Mouse (Mus musculus): ENCODE data around the gene H1fx. TPM values are rescaled to one million over a fixed set of nuclear protein-coding genes. Genes with fewer than 3 reads are reported as not detected.

The H1fx gene
- polyA plus RNA-seq, 1 experiment from 2014 or later, result 17.3 TPM

DNA sequence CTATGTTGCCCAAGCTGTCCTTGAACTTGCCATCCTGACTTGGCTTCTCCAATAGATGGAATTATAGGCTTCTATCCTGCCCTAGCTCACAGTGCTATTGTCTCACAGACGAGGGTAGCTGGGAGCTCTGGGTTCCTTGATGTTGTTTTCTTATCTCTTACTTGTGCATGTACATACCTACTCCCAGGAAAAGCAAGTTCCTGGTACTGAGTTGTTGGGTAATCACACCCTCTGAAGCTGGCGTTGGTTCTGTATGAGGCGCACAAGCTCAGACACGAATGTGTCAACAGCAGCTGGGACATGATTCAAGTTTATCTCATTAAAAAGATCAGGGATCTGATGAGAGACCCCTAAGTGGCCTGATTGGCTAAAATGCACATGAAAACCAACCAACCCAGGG lies 22.0 kb upstream of the H1fx start:
- Histone ChIP-seq H3K4me1 (replicated peaks; ENCODE audit: control insufficient read depth, insufficient read depth) (no peaks in the 10 kb centered on the region), H3K4me3 (ENCODE audit: low read depth, low read length) (no peak overlapping the region), H3K36me3 (ENCODE audit: control insufficient read depth, insufficient read depth, low read length) (peaks cover 35% of the 10 kb centered on the region), H3K9ac (ENCODE audit: low read length) (no peak overlapping the region), H3K9me3 (ENCODE audit: control insufficient read depth, low read length) (no peaks in the 10 kb centered on the region), H3K27ac (replicated peaks) (no peak overlapping the region), H3K27me3 (ENCODE audit: control insufficient read depth, insufficient read depth, low read length) (no peaks in the 10 kb centered on the region), H3K4me2 (replicated peaks; ENCODE audit: low read depth) (no peak overlapping the region)
- WGBS, result 66% methylated on average over 4 of the region's 4 CpGs
- TF ChIP-seq CTCF (IDR thresholded peaks at IDR 0.05; ENCODE audit: low read depth) (no peak), EP300 (optimal IDR thresholded peaks at IDR 0.05) (no peak)
- ATAC-seq (ENCODE audit: low FRiP score, low TSS enrichment), result peak; percentile 61
- no peak for DNase-seq (ENCODE audit: low spot score)

DNA sequence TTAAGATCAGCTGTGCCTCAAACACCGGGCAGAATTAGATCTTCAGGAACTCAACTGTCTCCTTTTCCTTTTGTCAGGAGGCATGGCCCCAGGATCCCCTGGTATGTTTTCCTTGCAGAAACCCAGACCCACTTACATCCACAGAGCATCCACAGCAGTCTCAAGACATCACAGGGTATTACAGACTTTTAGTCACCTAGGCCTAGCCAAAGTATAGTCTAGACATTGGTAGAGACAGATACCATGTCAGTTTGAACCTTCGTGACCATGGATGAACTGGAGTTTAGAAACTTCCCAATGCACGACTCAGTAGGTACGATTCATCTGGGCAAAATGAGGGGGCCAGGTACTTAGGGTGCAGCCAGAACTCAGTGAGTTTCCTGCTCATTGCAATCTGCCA lies 16.9 kb upstream of the H1fx start:
- no peak overlapping the region for H3K4me2 ChIP-seq (replicated peaks; ENCODE audit: low read depth)
- H3K9me3 ChIP-seq (ENCODE audit: control insufficient read depth, low read length), result no peaks in the 10 kb centered on the region
- H3K36me3 ChIP-seq (ENCODE audit: control insufficient read depth, insufficient read depth, low read length), result peaks cover 17% of the 10 kb centered on the region
- no peak overlapping the region for H3K9ac ChIP-seq (ENCODE audit: low read length)
- no peak overlapping the region for H3K27ac ChIP-seq (replicated peaks)
- no peaks in the 10 kb centered on the region for H3K27me3 ChIP-seq (ENCODE audit: control insufficient read depth, insufficient read depth, low read length)
- DNase-seq (ENCODE audit: low spot score), result no peak
- H3K4me3 ChIP-seq (ENCODE audit: low read depth, low read length), result no peak overlapping the region
- H3K4me1 ChIP-seq (replicated peaks; ENCODE audit: control insufficient read depth, insufficient read depth), result peaks cover 5% of the 10 kb centered on the region; the same call in 1 of the 2 replicates
- no peak for ATAC-seq (ENCODE audit: low FRiP score, low TSS enrichment)
- 80% methylated on average over 4 of the region's 4 CpGs for WGBS
- TF ChIP-seq EP300 (optimal IDR thresholded peaks at IDR 0.05) (no peak), CTCF (IDR thresholded peaks at IDR 0.05; ENCODE audit: low read depth) (no peak)

DNA sequence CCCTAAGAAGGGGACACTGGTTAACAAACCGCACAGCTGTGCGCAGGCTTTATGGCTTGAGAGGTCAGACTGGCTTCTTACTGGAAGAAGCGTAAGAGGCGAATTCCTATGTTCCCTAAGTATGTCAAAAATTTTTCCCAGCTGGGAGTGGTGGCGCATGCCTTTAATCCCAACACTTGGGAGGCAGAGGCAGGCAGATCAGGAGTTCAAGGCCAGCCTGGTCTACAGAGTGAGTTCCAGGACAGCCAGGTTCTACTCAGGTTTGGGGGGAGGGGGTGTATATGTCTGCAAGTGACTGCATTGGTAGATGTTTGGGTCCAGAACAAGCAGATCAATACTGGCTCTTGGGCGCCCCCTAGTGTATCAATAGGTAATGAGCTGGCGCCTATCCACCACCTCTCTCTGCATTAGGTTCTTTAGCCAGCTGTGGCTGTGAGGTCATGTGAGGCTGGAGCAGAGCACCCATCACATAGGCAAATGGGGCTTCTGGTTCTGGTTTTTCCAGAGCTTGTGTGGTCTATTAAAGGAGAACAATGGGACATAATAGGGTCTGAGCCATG lies 16.3 kb upstream of the H1fx start:
- H3K36me3 ChIP-seq (ENCODE audit: control insufficient read depth, insufficient read depth, low read length), result peaks cover 14% of the 10 kb centered on the region
- H3K27ac ChIP-seq (replicated peaks), result no peak overlapping the region
- H3K9ac ChIP-seq (ENCODE audit: low read length), result no peak overlapping the region
- ATAC-seq (ENCODE audit: low FRiP score, low TSS enrichment) (peak; percentile 50), DNase-seq (ENCODE audit: low spot score) (peak; percentile 77)
- TF ChIP-seq EP300 (optimal IDR thresholded peaks at IDR 0.05), result no peak
- peak; percentile 81 for TF ChIP-seq CTCF (IDR thresholded peaks at IDR 0.05; ENCODE audit: low read depth)
- H3K9me3 ChIP-seq (ENCODE audit: control insufficient read depth, low read length), result no peaks in the 10 kb centered on the region
- peaks cover 6% of the 10 kb centered on the region; the same call in 1 of the 2 replicates for H3K4me1 ChIP-seq (replicated peaks; ENCODE audit: control insufficient read depth, insufficient read depth)
- H3K4me2 ChIP-seq (replicated peaks; ENCODE audit: low read depth), result no peak overlapping the region
- no peak overlapping the region for H3K4me3 ChIP-seq (ENCODE audit: low read depth, low read length)
- WGBS, result 59% methylated on average over 7 of the region's 7 CpGs
- H3K27me3 ChIP-seq (ENCODE audit: control insufficient read depth, insufficient read depth, low read length), result no peaks in the 10 kb centered on the region

DNA sequence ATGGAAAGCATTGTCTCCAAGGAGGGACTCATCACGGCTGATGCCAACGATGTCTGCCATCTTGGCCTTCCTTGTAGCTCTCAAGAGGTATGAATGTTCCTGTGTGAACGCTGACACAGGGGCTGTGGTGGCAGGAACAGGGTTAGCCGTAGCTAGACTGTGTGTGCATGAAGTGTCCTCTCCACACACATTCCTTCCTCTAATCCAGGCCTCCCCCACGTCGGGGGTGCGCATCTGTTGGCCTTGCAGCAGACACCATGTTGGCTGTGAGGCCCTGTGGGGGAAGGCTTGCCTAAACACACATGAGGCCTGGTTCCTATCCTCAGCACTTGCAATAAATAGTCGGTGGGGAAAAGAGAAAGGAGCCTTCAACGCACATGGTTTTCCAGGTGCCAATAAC lies 15.2 kb upstream of the H1fx start:
- WGBS, result 75% methylated on average over 9 of the region's 9 CpGs
- no peak overlapping the region for H3K9ac ChIP-seq (ENCODE audit: low read length)
- no peak overlapping the region for H3K4me2 ChIP-seq (replicated peaks; ENCODE audit: low read depth)
- TF ChIP-seq EP300 (optimal IDR thresholded peaks at IDR 0.05), result no peak
- TF ChIP-seq CTCF (IDR thresholded peaks at IDR 0.05; ENCODE audit: low read depth), result no peak
- no peaks in the 10 kb centered on the region for H3K27me3 ChIP-seq (ENCODE audit: control insufficient read depth, insufficient read depth, low read length)
- ATAC-seq (ENCODE audit: low FRiP score, low TSS enrichment) (no peak), DNase-seq (ENCODE audit: low spot score) (no peak)
- no peak overlapping the region for H3K4me3 ChIP-seq (ENCODE audit: low read depth, low read length)
- no peaks in the 10 kb centered on the region for H3K9me3 ChIP-seq (ENCODE audit: control insufficient read depth, low read length)
- H3K27ac ChIP-seq (replicated peaks), result no peak overlapping the region
- H3K36me3 ChIP-seq (ENCODE audit: control insufficient read depth, insufficient read depth, low read length), result peaks cover 4% of the 10 kb centered on the region
- peaks cover 6% of the 10 kb centered on the region; the same call in 1 of the 2 replicates for H3K4me1 ChIP-seq (replicated peaks; ENCODE audit: control insufficient read depth, insufficient read depth)

DNA sequence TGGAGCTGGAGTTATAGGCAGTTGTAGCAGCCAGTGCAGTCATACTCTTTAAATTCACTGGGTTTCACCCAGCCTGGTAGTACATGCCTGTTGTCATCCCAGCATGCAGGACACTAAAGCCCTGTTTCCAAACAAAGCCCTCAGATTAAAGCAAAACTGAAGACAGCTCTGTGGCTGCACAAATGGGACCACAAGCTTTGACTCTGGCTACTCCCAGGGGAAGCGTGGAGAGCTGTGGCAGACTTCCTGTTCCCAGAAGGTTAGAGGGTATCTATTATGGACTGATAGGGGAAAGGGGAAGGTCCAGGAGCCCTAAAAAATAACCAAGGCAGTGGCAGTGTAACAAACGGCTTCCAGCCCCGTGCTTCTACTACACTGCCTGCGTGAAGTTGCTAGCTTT lies 14.1 kb upstream of the H1fx start:
- H3K27ac ChIP-seq (replicated peaks), result no peak overlapping the region
- TF ChIP-seq EP300 (optimal IDR thresholded peaks at IDR 0.05), result no peak
- TF ChIP-seq CTCF (IDR thresholded peaks at IDR 0.05; ENCODE audit: low read depth), result no peak
- no peak overlapping the region for H3K9ac ChIP-seq (ENCODE audit: low read length)
- ATAC-seq (ENCODE audit: low FRiP score, low TSS enrichment) (no peak), DNase-seq (ENCODE audit: low spot score) (no peak)
- no peak overlapping the region for H3K4me2 ChIP-seq (replicated peaks; ENCODE audit: low read depth)
- no peaks in the 10 kb centered on the region for H3K9me3 ChIP-seq (ENCODE audit: control insufficient read depth, low read length)
- H3K4me3 ChIP-seq (ENCODE audit: low read depth, low read length), result no peak overlapping the region
- H3K27me3 ChIP-seq (ENCODE audit: control insufficient read depth, insufficient read depth, low read length), result no peaks in the 10 kb centered on the region
- 54% methylated on average over 4 of the region's 4 CpGs for WGBS
- H3K36me3 ChIP-seq (ENCODE audit: control insufficient read depth, insufficient read depth, low read length), result no peaks in the 10 kb centered on the region
- peaks cover 6% of the 10 kb centered on the region; the same call in 1 of the 2 replicates for H3K4me1 ChIP-seq (replicated peaks; ENCODE audit: control insufficient read depth, insufficient read depth)

DNA sequence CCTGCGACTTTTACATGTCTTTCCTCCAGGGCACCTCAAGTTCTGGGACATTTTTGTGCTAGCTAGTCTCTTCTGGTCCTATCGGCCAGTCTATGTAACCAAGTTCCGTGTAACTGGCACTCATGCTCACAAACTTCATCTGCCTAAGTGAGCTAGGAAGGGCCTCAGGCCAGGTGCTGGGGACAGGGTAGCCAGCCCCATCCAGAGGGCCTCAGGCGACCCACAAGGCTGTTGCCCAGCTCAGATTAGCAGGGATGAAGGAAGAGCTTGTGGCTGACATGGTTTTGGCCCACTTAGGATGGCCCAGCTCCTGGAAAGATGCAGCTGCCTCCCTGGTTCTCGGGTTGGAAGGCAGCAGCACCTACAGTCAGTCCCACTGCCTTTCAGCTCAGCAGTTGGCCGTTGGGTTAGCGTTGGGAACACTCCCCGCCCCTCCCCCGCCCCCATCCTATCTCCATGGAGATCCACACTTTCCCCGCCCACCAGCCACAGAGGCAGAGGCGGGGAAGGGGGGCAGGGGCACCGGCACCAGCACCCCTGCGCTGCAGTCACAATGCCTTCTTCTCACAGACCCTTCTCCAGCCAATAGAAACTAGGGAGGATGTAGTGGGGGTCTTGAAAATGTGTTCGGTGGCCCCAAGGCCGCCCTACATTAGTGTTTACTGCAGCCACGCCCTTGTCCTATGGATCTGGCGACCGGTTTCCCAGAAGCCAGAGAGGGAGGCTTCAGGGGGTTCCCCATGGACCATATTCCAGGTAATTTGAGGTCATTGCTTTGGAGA lies 12.5 kb upstream of the H1fx start:
- Histone ChIP-seq H3K27ac (replicated peaks) (peak overlapping the region; percentile 70), H3K9me3 (ENCODE audit: control insufficient read depth, low read length) (no peaks in the 10 kb centered on the region), H3K4me3 (ENCODE audit: low read depth, low read length) (peak overlapping the region; percentile 19), H3K4me2 (replicated peaks; ENCODE audit: low read depth) (peak overlapping the region; percentile 42), H3K36me3 (ENCODE audit: control insufficient read depth, insufficient read depth, low read length) (no peaks in the 10 kb centered on the region), H3K4me1 (replicated peaks; ENCODE audit: control insufficient read depth, insufficient read depth) (peaks cover 6% of the 10 kb centered on the region; the same call in 1 of the 2 replicates), H3K9ac (ENCODE audit: low read length) (peak overlapping the region; percentile 53), H3K27me3 (ENCODE audit: control insufficient read depth, insufficient read depth, low read length) (no peaks in the 10 kb centered on the region)
- peak; percentile 61 for ATAC-seq (ENCODE audit: low FRiP score, low TSS enrichment)
- 8% methylated on average over 18 of the region's 18 CpGs for WGBS
- TF ChIP-seq EP300 (optimal IDR thresholded peaks at IDR 0.05), result no peak
- TF ChIP-seq CTCF (IDR thresholded peaks at IDR 0.05; ENCODE audit: low read depth), result no peak
- peak; percentile 72 for DNase-seq (ENCODE audit: low spot score)

Data from stomach, postnatal 0 days (tissue).